Mouse (Mus musculus) splenic B cell, adult 2 months (primary cell): ENCODE data around the gene Plrg1.
A peak's percentile ranks its signal among the peaks of the same experiment; 100 is the strongest.

Source experiments
- DNase-seq: peaks from one replicate; pipeline ENCODE4 v3.0.0-alpha.2; 2011; ENCODE audit warnings: low read depth, low spot score
- H3K27me3 ChIP-seq: 2 replicates; pipeline ENCODE4 v1.6.1; 2012; ENCODE audit warnings: mild to moderate bottlenecking, low read length, moderate library complexity, mixed read lengths; ENCODE audit not compliant: control insufficient read depth, poor library complexity, insufficient read depth, severe bottlenecking
- H3K36me3 ChIP-seq: 2 replicates; pipeline ENCODE4 v1.6.1; 2012; ENCODE audit warnings: mild to moderate bottlenecking, low read length, moderate library complexity, mixed read lengths; ENCODE audit not compliant: control insufficient read depth, poor library complexity, insufficient read depth, severe bottlenecking

The Plrg1 gene

DNA sequence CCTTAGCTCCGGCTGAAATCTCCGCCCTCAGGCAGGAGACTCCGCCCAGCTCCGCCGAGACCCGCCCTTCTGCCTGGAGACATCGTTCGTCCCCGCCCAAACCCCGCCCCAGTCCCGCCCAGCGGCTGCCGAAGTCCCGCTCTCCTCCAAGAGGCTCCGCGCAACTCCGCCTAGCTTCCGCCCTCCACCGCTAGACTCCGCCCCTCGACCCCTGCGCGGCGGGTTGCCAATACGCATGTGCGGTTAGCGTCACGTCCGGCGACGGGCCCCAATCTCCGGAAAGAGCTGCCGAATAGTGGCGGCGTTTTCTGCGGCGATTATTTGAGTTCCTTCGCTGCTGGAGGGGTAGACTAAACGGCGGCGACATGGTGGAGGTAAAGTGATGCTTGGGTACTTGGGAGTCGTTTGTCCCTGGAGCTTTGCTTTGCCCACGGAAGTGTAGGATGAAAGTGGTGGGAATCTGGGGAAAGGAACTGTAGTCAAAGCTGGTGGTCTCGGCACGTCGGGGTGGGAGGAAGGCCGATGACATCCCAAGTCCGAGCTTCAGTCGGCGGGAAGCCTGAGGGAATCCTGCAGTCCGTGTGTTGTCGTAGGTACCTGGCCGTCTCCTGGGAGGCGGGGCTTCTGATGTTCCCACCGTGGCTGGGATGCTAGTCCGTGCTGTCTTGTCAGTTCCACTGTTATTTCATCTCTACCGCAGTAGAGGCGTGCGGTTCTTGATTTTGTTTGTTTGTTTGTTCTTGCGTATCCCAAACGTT, at the start of gene Plrg1:
Plrg1 (plus strand) TSS at position 242 of the 758 bp plus-strand sequence.
- Histone ChIP-seq H3K36me3 (no peaks in the 10 kb centered on the region; the same call in 1 of the 2 replicates), H3K27me3 (0 out of 2 replicates have a peak, but pooled peaks cover 2% of the 10 kb centered on the region)
- DNase-seq, result peak; percentile 99

DNA sequence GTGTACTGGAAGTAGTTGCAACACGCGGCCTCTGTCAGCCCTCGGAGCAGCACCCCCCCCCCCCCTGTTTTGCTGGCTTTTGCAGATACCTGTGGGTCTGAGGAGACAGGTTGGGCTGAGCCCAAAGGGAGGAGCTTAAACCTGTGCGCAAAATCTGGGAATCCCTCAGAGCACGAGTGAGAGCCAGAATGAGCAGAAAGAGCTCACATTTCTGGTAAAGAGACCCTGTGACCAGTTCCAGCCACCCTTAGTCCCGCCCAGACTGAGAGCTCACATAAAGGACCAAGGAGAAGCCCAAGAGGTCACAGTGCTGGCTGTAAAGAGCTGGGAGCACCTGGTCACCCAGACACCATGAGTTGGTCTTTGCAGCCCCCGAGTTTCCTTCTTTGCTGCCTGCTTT, 47.8 kb upstream of the Plrg1 start, which contains the start of gene Fgg:
Fgg (plus strand) TSS at position 168 of the 400 bp plus-strand sequence.
- no peaks in the 10 kb centered on the region; the same call in 1 of the 2 replicates for H3K27me3 ChIP-seq
- H3K36me3 ChIP-seq, result no peaks in the 10 kb centered on the region
- DNase-seq, result no peak

DNA sequence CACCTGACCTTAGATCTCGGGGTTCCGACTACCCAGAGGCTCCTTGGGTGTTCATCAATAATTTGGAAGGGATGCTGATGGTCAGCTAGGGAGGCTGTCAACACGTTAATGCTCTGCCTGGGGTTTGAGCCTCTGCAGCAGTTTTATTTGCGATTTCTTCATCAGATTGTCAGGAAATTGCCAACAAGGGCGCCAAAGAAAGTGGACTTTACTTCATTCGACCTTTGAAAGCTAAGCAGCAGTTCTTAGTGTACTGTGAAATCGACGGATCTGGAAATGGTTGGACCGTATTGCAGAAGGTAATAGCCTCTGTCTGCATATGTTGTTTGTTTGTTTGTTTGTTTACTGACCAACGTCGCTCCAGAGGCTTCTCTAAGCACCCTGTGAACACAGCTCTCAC, 45.0 kb upstream of the Plrg1 start:
- DNase-seq, result no peak
- no peaks in the 10 kb centered on the region; the same call in 1 of the 2 replicates for H3K27me3 ChIP-seq
- H3K36me3 ChIP-seq, result no peaks in the 10 kb centered on the region

GRCm38 (mm10) chr3:83011136-83011535, 44.2 kb upstream of the Plrg1 start:
- H3K27me3 ChIP-seq, result no peaks in the 10 kb centered on the region; the same call in 1 of the 2 replicates
- no peak for DNase-seq
- no peaks in the 10 kb centered on the region for H3K36me3 ChIP-seq

DNA sequence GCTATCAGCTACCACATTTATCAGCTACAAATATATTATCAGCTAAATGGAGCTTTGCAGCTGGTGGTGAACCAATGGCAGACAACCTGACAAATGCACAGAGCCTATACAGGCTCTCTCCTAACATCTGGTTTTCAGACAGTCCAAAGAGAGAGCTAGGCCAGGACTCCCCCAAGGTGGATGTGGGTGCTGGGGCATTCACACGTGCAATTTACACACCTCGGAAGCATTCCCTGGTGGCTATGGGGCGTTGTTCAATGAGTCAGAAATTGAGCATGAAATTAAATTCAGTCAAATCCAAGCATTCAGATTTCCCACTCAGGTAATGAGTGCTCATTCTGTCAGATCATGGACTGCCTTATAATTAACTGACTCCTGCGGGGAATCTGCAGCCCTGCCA, 43.8 kb upstream of the Plrg1 start:
- Histone ChIP-seq H3K36me3 (no peaks in the 10 kb centered on the region), H3K27me3 (no peaks in the 10 kb centered on the region; the same call in 1 of the 2 replicates)
- no peak for DNase-seq

GRCm38 (mm10) chr3:83012636-83013035, 42.7 kb upstream of the Plrg1 start:
- no peak for DNase-seq
- no peaks in the 10 kb centered on the region for H3K36me3 ChIP-seq

DNA sequence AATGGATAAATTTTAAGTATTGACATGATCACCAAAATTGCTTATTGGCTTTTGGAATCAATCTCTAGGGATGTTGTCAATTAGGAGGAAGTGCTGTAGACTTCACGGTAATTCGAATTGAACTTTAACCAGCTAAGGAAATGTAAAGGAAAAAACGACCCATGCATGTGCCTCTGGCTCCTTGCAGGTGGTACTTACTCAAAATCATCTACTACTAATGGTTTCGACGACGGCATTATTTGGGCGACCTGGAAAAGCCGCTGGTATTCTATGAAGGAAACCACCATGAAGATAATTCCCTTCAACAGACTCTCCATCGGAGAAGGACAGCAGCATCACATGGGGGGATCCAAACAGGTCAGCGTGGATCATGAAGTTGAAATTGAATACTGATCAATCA, 41.4 kb upstream of the Plrg1 start:
- Histone ChIP-seq H3K27me3 (no peaks in the 10 kb centered on the region; the same call in 1 of the 2 replicates), H3K36me3 (no peaks in the 10 kb centered on the region)
- no peak for DNase-seq

More at GRCm38 (mm10) chr3:83012636-83013035, 42.7 kb upstream of the Plrg1 start:
- H3K27me3 ChIP-seq, result no peaks in the 10 kb centered on the region; the same call in 1 of the 2 replicates

DNA sequence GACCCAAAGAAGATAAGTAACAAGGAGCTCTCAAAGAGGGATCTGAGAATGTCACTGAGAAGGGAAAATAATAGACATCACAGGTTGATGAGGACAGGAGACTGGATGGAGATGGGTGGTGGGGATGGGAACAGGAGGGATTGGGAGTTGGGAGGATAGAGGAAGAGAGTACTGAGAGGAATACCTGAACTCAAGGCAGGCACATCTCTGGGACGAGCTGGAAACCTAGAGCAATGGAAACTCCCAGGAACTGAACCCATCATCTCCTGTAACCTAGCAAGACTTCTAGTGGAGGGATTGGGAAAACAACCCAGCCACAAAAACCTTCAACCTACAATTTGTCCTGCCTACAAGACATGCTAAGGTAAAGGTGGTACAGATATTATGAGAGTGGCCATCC, 39.1 kb upstream of the Plrg1 start:
- Histone ChIP-seq H3K36me3 (no peaks in the 10 kb centered on the region), H3K27me3 (no peaks in the 10 kb centered on the region; the same call in 1 of the 2 replicates)
- no peak for DNase-seq

GRCm38 (mm10) chr3:83020387-83020786, 34.9 kb upstream of the Plrg1 start:
- H3K36me3 ChIP-seq, result no peaks in the 10 kb centered on the region
- no peaks in the 10 kb centered on the region for H3K27me3 ChIP-seq
- no peak for DNase-seq

DNA sequence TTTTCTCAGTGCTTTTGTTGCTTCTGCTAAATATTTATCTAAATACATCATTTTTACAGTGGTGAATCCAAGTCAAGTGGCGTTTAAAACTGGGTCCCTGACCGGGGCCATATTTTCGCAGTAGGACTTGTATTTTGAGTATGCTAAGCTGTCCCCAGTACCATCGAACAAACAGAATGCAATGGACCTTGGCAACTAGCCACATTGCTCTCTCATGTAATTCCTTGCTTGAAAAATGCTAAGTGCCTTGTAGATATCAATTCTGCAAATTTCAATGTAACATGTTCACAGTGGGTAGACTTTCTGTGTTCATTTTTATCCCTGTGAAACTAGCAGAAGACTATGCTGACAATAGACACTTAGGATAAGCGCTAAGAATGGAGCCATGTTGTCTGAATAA, 34.1 kb upstream of the Plrg1 start:
- Histone ChIP-seq H3K27me3 (no peaks in the 10 kb centered on the region), H3K36me3 (no peaks in the 10 kb centered on the region)
- no peak for DNase-seq

DNA sequence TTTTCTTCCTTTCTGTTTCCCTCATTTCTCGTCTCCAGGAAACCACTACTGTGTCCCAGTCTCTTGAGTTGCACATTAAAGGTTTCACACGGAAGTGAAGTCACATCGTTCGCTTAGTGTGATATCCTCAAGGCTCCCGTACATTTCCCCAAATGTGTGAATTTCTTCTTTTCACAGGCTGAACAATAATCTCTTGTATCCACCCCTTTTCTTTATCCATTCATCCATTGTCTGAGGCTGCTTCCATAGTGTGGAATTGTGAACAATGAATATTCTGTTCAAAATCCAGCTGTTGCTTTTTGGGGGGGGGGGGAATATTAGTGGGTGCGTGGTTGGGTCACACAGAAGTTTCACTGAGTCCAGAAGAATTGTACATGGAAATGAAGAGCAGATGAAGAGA, 30.3 kb upstream of the Plrg1 start:
- no peak for DNase-seq
- Histone ChIP-seq H3K36me3 (no peaks in the 10 kb centered on the region), H3K27me3 (no peaks in the 10 kb centered on the region)

- H3K27me3 ChIP-seq, result no peaks in the 10 kb centered on the region
- no peaks in the 10 kb centered on the region for H3K36me3 ChIP-seq
- DNase-seq, result no peak
These were observed 29.6 kb upstream of the Plrg1 start, which contains the start of gene Fga for GRCm38 (mm10) chr3:83025475-83026301. Gene Fga (plus strand): TSS chr3:83026076.

GRCm38 (mm10) chr3:83027546-83028251, 27.6 kb upstream of the Plrg1 start:
- no peak for DNase-seq
- H3K27me3 ChIP-seq, result no peaks in the 10 kb centered on the region
- no peaks in the 10 kb centered on the region for H3K36me3 ChIP-seq

- no peak for DNase-seq
- H3K27me3 ChIP-seq, result no peaks in the 10 kb centered on the region
- no peaks in the 10 kb centered on the region for H3K36me3 ChIP-seq
These were observed 25.0 kb upstream of the Plrg1 start for GRCm38 (mm10) chr3:83030331-83030730.
